Comparison of ENCODE assay signal across 27 mouse cellular contexts in the genomic region with DNA sequence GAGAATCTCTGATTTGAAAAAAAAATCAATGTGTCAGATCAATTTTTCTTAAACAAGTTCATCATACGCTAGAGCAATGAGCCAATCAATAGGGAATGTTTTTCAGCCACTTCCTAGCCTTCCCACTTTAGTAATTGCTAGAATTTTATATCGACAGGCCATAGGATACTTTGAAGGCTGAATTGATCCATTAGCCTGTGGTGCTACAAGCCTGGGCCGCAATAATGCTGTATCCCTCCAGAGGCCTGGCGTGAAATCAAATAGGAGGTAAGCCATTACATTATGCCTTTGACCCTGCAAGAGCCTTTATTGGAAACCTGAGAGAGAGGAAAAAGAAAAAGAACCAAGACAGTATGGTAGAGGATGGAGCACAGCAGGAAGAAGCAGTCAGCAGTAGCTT. TPM values are rescaled to one million over a fixed set of nuclear protein-coding genes. Genes with fewer than 3 reads are reported as not detected.
"Had no signal": no experiment of that assay in that cellular context is flagged by ENCODE, and none has a peak within 500 bp of the region (broad histone marks: within the 10 kb centered on the region; RNA-seq: fewer than 3 reads in every experiment).

No protein-coding gene starts in this region.

- H3K9me3 ChIP-seq: intestine, embryonic 15.5 days; kidney, embryonic 15.5 days; limb, embryonic 10.5 days; limb, embryonic 13.5 days; lung, embryonic 15.5 days; neural tube, embryonic 12.5 days; neural tube, embryonic 15.5 days had no signal

- H3K4me1 ChIP-seq: intestine, embryonic 15.5 days; kidney, embryonic 15.5 days; limb, embryonic 10.5 days; limb, embryonic 13.5 days; lung, embryonic 15.5 days; megakaryocyte, embryonic 14.5 days; neural tube, embryonic 12.5 days had no signal

- H3K4me3 ChIP-seq: intestine, embryonic 15.5 days; kidney, embryonic 15.5 days; limb, embryonic 10.5 days; limb, embryonic 13.5 days; lung, embryonic 15.5 days; megakaryocyte, embryonic 14.5 days; neural tube, embryonic 12.5 days; neural tube, embryonic 15.5 days had no signal

- H3K27ac ChIP-seq: intestine, embryonic 15.5 days; kidney, embryonic 15.5 days; limb, embryonic 10.5 days; limb, embryonic 13.5 days; liver, embryonic 14.5 days; lung, embryonic 15.5 days; neural tube, embryonic 12.5 days; neural tube, embryonic 15.5 days; stomach, postnatal 0 days had no signal

- H3K36me3 ChIP-seq: intestine, embryonic 15.5 days; kidney, embryonic 15.5 days; limb, embryonic 10.5 days; limb, embryonic 13.5 days; lung, embryonic 15.5 days; neural tube, embryonic 12.5 days; neural tube, embryonic 15.5 days had no signal

- H3K9ac ChIP-seq: intestine, embryonic 15.5 days; kidney, embryonic 15.5 days; limb, embryonic 13.5 days; liver, embryonic 14.5 days; liver, postnatal 0 days; lung, embryonic 15.5 days; neural tube, embryonic 12.5 days; neural tube, embryonic 15.5 days had no signal

- DNase-seq: kidney, adult 11 months; kidney, adult 8-10 months; kidney, postnatal 10 days; kidney, postnatal 36 days; liver, postnatal 0 days; lung, postnatal 10 days; lung, postnatal 36 days; right cerebral cortex, adult 18-20 months; right cerebral cortex, postnatal 14 days; right cerebral cortex, postnatal 4 days; thymus, adult 2 months; thymus, postnatal 14 days had no signal

- ATAC-seq: intestine, embryonic 15.5 days; liver, postnatal 0 days had no signal

- H3K27me3 ChIP-seq: intestine, embryonic 15.5 days; kidney, embryonic 15.5 days; limb, embryonic 13.5 days; lung, embryonic 15.5 days; megakaryocyte, embryonic 14.5 days; neural tube, embryonic 12.5 days; neural tube, embryonic 15.5 days had no signal

- H3K4me2 ChIP-seq: intestine, embryonic 15.5 days; kidney, embryonic 15.5 days; limb, embryonic 13.5 days; liver, embryonic 11.5 days; lung, embryonic 15.5 days; neural tube, embryonic 12.5 days; neural tube, embryonic 15.5 days had no signal

RNA-seq across cellular contexts. Expression of gene Gm11232, which starts 53.7 kb away (rescaled TPM):
- total RNA-seq: layer of hippocampus, adult 18-20 months; layer of hippocampus, postnatal 14 days; left cerebral cortex, adult 18-20 months; left cerebral cortex, postnatal 25 days had no signal
- polyA plus RNA-seq: limb, embryonic 13.5 days; liver, embryonic 11.5 days; liver, embryonic 14.5 days; liver, postnatal 0 days; neural tube, embryonic 15.5 days had no signal
